Mouse (Mus musculus) erythroblast, embryonic 14.5 days (primary cell): ENCODE results near the gene F5. TPM values are rescaled to one million over a fixed set of nuclear protein-coding genes. Genes with fewer than 3 reads are reported as not detected.
"Not testable (repeated sequence)": the region's sequence is repeated elsewhere in the genome, so short reads cannot be mapped to it uniquely, and the experiment has no call there.

Source experiments
- H3K27me3 ChIP-seq: 2 replicates; pipeline ENCODE4 v1.6.1; 2012; ENCODE audit warnings: inconsistent platforms; ENCODE audit not compliant: control insufficient read depth
- H3K36me3 ChIP-seq: 2 replicates; pipeline ENCODE4 v1.6.1; 2012; ENCODE audit warnings: mild to moderate bottlenecking, inconsistent platforms; ENCODE audit not compliant: control insufficient read depth
- H3K4me1 ChIP-seq: 2 replicates; pipeline ENCODE4 v1.6.1; 2012; ENCODE audit warnings: inconsistent platforms; ENCODE audit not compliant: control insufficient read depth
- H3K4me3 ChIP-seq: replicated peaks from 2 replicates; pipeline ENCODE3; 2012; ENCODE audit warnings: moderate library complexity, mild to moderate bottlenecking, inconsistent platforms
- H3K9me3 ChIP-seq: 2 replicates; pipeline ENCODE4 v1.6.1; 2012; ENCODE audit warnings: low read length, inconsistent platforms, mixed read lengths; ENCODE audit not compliant: control insufficient read depth
- GATA1 ChIP-seq: IDR thresholded peaks from 2 replicates; pipeline ENCODE4 v1.6.1; 2012; ENCODE audit warnings: low read length, inconsistent platforms, mixed read lengths
- TAL1 ChIP-seq: IDR thresholded peaks from 3 replicates; pipeline ENCODE4 v1.6.1; 2012; ENCODE audit warnings: low read length, inconsistent platforms, mixed read lengths
- polyA plus RNA-seq: library from polyadenylated mRNA; stranded (reverse); fragments of >175 nt; gene quantifications from 2 replicates; pipeline ENCODE4 v1.2.3, GENCODE M21; 2012

F5 gene
- polyA plus RNA-seq, 1 experiment = 0.01 TPM

DNA sequence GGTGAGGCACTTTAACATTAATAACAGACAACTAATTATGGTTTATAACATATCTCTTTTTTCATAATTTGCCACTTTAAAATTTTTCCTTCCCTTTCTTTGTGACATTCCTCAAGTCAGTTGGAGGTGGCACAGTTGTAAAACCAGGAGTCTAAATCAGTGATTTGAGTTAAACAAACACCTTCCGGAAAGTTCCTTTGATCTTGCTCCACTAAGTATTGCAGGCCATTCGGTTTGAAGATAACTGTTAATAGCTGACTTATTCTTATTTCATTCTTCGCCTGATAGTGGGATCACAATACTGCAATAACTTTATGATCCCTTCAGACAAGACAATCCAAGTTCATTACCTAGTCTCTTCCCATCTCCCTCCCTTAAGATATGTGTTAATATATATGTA is 63.5 kb downstream of the F5 start:
- Histone ChIP-seq H3K4me1 (no peaks in the 10 kb centered on the region), H3K4me3 (no peak overlapping the region), H3K9me3 (no peaks in the 10 kb centered on the region), H3K36me3 (no peaks in the 10 kb centered on the region; the same call in 1 of the 2 replicates), H3K27me3 (peaks cover 4% of the 10 kb centered on the region)
- TF ChIP-seq TAL1 (no peak), GATA1 (no peak)

- Histone ChIP-seq H3K36me3 (no peaks in the 10 kb centered on the region; the same call in 1 of the 2 replicates), H3K9me3 (no peaks in the 10 kb centered on the region)
Observed at GRCm38 (mm10) chr1:164215540-164215939, 63.9 kb downstream of the F5 start.

DNA sequence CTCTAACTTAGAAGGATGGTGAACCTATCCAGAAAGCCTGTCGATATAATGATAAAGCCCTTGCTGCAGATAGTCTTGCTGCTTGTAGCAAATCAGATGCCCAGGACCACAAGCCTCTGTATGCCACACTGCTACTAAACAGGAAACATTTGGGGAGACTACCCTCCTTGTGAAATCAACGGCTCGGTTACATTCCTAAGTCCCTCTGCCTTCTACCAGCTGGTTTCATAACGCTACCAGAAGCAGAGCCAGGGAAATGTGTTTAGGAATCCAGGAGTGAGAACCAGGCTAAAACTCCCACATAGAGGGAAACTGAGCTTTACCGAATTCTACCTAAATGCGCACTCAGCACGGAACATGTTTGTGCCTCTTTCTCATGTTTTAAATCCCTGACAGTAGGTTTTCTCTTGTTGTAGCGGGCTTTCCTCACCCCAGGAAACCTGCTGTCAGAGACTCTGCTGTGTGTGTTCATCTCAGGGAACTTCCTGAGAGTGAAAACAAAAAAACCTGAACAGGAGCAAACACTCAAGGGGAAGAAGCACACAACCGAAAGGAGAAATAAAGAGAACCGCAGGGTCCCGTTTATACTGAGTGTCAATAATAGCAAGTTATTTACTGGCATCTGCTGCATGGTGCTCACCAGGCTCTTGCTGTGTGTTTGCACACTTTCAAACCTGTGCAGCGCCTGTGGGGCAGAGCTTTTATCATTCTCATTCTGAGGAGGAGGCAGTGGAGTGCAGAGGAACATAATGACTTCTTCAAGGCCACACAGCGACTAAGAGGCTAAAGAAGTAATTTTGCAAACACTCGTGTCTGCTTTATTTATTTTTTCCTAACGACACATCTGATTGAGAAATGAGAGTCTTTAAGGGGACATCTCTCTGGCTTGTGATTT is 66.4 kb downstream of the F5 start:
- H3K4me3 ChIP-seq = no peak overlapping the region
- no peaks in the 10 kb centered on the region for H3K9me3 ChIP-seq
- H3K27me3 ChIP-seq = peaks cover 7% of the 10 kb centered on the region
- H3K4me1 ChIP-seq = no peaks in the 10 kb centered on the region
- H3K36me3 ChIP-seq = no peaks in the 10 kb centered on the region; the same call in 1 of the 2 replicates
- TF ChIP-seq GATA1 (no peak), TAL1 (no peak)

More at GRCm38 (mm10) chr1:164215540-164215939, 63.9 kb downstream of the F5 start:
- Histone ChIP-seq H3K4me1 (no peaks in the 10 kb centered on the region), H3K4me3 (no peak overlapping the region), H3K27me3 (peaks cover 4% of the 10 kb centered on the region)
- TF ChIP-seq TAL1 (no peak), GATA1 (no peak)

- Histone ChIP-seq H3K27me3 (peaks cover 8% of the 10 kb centered on the region), H3K4me1 (no peaks in the 10 kb centered on the region), H3K4me3 (no peak overlapping the region), H3K9me3 (no peaks in the 10 kb centered on the region), H3K36me3 (no peaks in the 10 kb centered on the region)
- TF ChIP-seq TAL1 = no peak
- no peak for TF ChIP-seq GATA1
Observed at GRCm38 (mm10) chr1:164220261-164220660, 68.6 kb downstream of the F5 start.

DNA sequence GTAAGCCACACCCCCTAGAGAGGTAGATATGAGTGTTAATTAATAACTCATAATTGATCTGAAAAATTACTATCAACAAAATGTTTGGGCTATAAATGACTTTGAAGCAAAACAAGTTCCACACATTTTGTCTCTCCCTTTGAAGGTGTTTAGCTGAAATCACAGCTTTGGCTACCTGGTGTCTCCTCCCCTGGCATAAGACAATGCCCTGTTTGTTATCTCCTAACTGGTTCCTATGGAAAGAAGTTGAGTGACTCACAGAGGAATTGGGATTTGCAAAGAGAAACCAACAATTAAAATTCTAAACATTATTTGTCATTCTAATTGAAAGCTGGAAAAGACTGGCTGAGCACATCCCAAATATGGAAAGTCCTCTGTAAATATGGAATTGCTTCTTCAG is 71.5 kb downstream of the F5 start:
- Histone ChIP-seq H3K27me3 (peaks cover 4% of the 10 kb centered on the region), H3K9me3 (no peaks in the 10 kb centered on the region), H3K4me3 (no peak overlapping the region), H3K4me1 (no peaks in the 10 kb centered on the region), H3K36me3 (no peaks in the 10 kb centered on the region)
- TF ChIP-seq TAL1 (no peak), GATA1 (no peak)

DNA sequence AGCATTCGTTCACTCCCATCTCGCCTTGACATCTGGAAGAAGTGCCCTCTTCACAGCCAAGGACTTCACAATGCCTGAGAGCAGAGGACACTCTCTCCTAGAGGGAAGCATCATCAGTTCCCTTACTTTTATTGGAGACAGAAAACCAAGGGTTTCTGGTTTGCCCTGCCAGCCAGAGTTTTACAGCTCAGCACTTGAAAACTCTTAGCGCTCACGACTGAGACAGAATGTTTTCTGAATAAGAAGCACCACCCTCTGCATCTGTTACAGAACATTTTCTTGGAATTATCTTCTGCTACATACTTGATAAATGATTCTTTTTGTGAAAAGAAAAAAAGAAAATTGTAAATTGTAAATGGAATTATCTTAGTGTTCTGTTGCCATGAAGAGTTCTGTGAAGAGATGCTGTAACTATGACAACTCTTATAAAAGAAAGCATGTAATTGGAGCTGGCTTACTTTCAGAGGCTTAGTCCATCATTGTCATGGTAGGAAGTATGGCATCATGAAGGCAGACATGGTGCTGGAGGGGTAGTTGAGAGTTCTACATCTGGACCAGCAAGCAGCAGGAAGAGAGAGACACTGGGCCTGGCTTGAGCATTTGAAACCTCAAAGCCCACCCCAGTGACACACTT is 80.4 kb downstream of the F5 start:
- not testable (repeated sequence) for H3K36me3 ChIP-seq, H3K9me3 ChIP-seq, H3K27me3 ChIP-seq, H3K4me3 ChIP-seq, H3K4me1 ChIP-seq

GRCm38 (mm10) chr1:164233447-164233846 is 81.8 kb downstream of the F5 start:
- Histone ChIP-seq H3K27me3 (no peaks in the 10 kb centered on the region), H3K36me3 (no peaks in the 10 kb centered on the region), H3K4me1 (no peaks in the 10 kb centered on the region), H3K4me3 (no peak overlapping the region), H3K9me3 (no peaks in the 10 kb centered on the region)
- no peak for TF ChIP-seq GATA1
- TF ChIP-seq TAL1 = no peak

- Histone ChIP-seq H3K4me3 (no peak overlapping the region), H3K9me3 (no peaks in the 10 kb centered on the region), H3K36me3 (no peaks in the 10 kb centered on the region), H3K27me3 (no peaks in the 10 kb centered on the region), H3K4me1 (no peaks in the 10 kb centered on the region)
- no peak for TF ChIP-seq GATA1
- no peak for TF ChIP-seq TAL1
Observed at GRCm38 (mm10) chr1:164235078-164235477, 83.4 kb downstream of the F5 start.

DNA sequence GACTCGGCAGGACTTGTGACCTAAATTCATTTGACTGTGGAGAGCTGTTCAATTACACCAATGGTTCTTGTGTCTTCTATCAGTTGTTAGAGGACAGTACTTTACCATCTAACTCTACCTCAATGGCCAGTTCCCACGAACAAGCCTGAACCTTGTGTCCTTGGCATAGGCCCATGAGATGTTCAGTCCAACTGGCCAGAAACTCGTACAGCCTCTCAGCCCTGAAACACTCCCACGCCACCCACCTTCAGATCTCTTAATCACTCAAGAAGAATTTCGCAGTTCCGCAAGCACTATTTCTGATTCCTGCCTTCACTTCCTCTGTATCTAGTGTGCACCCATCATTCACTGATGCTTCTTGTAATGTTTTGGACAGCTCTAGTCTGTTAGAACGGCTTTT is 84.4 kb downstream of the F5 start:
- H3K36me3 ChIP-seq = no peaks in the 10 kb centered on the region

More for the DNA sequence above, 84.4 kb downstream of the F5 start:
- no peak overlapping the region for H3K4me3 ChIP-seq
- H3K4me1 ChIP-seq = no peaks in the 10 kb centered on the region
- H3K9me3 ChIP-seq = no peaks in the 10 kb centered on the region
- TF ChIP-seq GATA1 (no peak), TAL1 (no peak)
- no peaks in the 10 kb centered on the region for H3K27me3 ChIP-seq
